Mouse (Mus musculus): ENCODE measurements around the gene Cyp2u1. TPM values are rescaled to one million over a fixed set of nuclear protein-coding genes. Genes with fewer than 3 reads are reported as not detected.
A peak's percentile ranks its signal among the peaks of the same experiment; 100 is the strongest.
"Not testable (repeated sequence)": the region's sequence is repeated elsewhere in the genome, so short reads cannot be mapped to it uniquely, and the experiment has no call there.

The Cyp2u1 gene
- polyA plus RNA-seq (2015; fragmentation: Nextera tagmentation; extraction: Ambion mirVana) = 9.6 and 10.5 TPM in 2 replicates

DNA sequence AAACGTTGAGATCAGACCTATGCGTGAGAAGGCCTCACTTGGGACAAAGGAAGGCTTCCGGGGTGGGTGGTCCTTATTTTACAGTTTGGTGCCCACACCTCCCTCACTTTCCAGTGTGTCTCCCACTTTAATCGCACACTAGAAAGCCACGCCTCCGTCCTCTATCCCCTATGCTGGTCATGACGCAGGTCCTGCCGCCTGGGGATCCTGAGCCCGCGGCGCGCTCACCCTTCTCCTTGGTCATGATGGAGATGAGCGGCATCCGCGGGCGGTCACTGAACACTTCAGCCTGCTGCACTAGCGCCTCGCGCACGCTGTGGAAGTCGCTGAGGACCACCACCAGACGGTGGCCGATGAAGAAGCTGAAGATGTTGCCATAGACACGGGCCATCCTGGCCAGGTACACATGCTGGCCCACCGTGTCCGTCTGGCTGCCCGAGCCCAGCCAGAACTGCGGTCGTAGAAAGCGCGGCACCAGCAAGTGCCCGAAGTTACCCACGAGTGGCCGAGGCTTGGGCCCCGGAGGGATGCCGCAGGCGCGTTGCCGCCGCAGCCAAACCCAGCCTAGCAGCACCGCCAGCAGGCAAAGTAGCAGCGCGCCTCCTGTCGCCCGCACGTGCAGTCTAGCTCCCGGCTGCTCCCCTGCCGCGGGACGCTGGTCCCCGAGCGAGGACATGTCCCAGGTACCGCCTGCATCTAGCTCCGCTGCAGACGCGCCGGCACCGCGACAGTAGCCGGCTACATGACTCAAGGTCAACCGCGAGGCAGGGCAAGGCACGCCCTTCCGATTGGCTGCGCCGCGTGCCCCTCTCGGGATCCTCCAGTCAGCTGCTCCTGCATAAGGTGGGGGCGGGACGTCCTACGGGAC lies at the start of gene Cyp2u1:
Gene Cyp2u1 (minus strand): TSS at position 776 of the 868 bp plus-strand sequence.
- H3K9me3 ChIP-seq = 0 out of 2 replicates have a peak, but pooled peaks cover under 1% of the 10 kb centered on the region
- peak within 1 kb of the TSS; percentile 99 for H3K4me2 ChIP-seq
- H3K4me3 ChIP-seq = peak within 1 kb of the TSS; percentile 84
- H3K4me1 ChIP-seq = peaks cover 12% of the 10 kb centered on the region
- peak; percentile 91 for ATAC-seq (ENCODE audit: extremely low read depth, insufficient number of reproducible peaks, low FRiP score, low TSS enrichment)
- H3K27ac ChIP-seq (replicated peaks) = peak within 1 kb of the TSS; percentile 87
- peak within 1 kb of the TSS; percentile 86 for H3K9ac ChIP-seq
- H3K27me3 ChIP-seq (replicated peaks) = 0 out of 2 replicates have a peak, but pooled peaks cover 10% of the 10 kb centered on the region
- WGBS = under 1% methylated on average over 71 of the region's 71 CpGs
- H3K36me3 ChIP-seq = peaks cover 1% of the 10 kb centered on the region

DNA sequence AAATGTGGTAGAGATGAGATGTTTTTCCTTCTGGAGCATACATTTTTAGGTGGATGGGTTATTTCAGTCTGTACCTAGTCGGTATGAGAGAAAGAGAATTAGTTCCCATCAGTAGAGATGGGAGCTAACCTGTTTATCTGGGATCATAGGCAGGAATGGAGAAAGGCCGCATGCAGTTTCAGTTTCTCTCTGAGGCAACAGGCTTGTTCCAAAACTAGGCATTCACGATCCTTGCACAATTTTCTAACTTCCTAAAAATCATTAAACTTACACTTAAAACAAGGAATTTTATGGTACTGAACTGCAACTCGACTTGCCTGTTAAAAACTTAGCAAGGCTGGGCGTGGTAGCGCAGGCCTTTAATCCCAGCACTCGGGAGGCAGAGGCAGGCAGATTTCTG lies 47.5 kb upstream of the Cyp2u1 start:
- H3K36me3 ChIP-seq = no peaks in the 10 kb centered on the region
- H3K4me1 ChIP-seq = no peaks in the 10 kb centered on the region
- H3K9me3 ChIP-seq = no peaks in the 10 kb centered on the region
- no peak overlapping the region for H3K4me2 ChIP-seq
- H3K9ac ChIP-seq = no peak overlapping the region
- ATAC-seq (ENCODE audit: extremely low read depth, insufficient number of reproducible peaks, low FRiP score, low TSS enrichment) = no peak
- WGBS = 83% methylated on average over 7 of the region's 7 CpGs
- no peak overlapping the region for H3K4me3 ChIP-seq
- H3K27ac ChIP-seq (replicated peaks) = no peak overlapping the region
- H3K27me3 ChIP-seq (replicated peaks) = no peaks in the 10 kb centered on the region

DNA sequence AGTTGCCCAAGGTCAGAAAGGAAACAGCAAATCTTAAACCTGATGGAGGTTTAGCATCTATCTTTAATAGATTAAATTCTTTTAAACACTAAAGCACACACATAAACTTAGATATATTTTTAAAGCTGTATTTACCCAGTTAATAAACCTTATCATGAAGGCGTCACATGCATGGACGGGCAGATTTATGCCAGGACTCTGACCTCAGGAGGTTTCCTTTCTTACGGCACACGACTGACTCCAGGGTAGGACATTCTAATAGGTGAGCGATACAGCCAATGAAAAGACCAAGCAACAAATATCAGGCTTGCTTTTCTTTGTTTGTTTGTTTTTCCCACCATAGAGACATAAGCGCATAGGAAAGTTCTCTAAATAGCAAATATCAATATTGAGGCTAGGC lies 46.0 kb upstream of the Cyp2u1 start:
- H3K4me3 ChIP-seq = no peak overlapping the region
- H3K9ac ChIP-seq = no peak overlapping the region
- no peaks in the 10 kb centered on the region for H3K27me3 ChIP-seq (replicated peaks)
- no peaks in the 10 kb centered on the region for H3K4me1 ChIP-seq
- no peak for ATAC-seq (ENCODE audit: extremely low read depth, insufficient number of reproducible peaks, low FRiP score, low TSS enrichment)
- no peak overlapping the region for H3K27ac ChIP-seq (replicated peaks)
- WGBS = 75% methylated on average over 6 of the region's 6 CpGs
- no peaks in the 10 kb centered on the region for H3K9me3 ChIP-seq
- no peaks in the 10 kb centered on the region for H3K36me3 ChIP-seq
- H3K4me2 ChIP-seq = no peak overlapping the region

DNA sequence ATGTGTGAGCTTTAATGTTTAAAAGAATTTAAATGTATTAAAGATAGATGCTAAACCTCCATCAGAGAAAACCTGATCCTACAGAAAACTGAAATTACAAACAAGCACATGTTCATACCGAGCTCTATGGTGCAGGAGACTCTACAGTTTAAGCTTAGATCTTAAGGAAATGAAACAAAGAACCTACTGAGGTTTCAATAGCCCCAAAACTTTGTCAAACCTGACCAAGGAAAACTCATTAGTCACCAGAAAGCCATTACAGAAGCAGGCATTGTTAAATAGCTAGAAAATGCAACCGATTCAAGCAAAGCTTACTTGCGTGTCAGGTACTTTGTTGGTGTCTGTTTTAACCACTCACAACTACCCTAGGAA lies 45.5 kb upstream of the Cyp2u1 start:
- Histone ChIP-seq H3K9ac (no peak overlapping the region), H3K27ac (replicated peaks) (no peak overlapping the region), H3K36me3 (no peaks in the 10 kb centered on the region), H3K27me3 (replicated peaks) (no peaks in the 10 kb centered on the region), H3K4me2 (no peak overlapping the region), H3K4me1 (no peaks in the 10 kb centered on the region), H3K9me3 (no peaks in the 10 kb centered on the region), H3K4me3 (no peak overlapping the region)
- 78% methylated on average over 3 of the region's 3 CpGs for WGBS
- ATAC-seq (ENCODE audit: extremely low read depth, insufficient number of reproducible peaks, low FRiP score, low TSS enrichment) = no peak

DNA sequence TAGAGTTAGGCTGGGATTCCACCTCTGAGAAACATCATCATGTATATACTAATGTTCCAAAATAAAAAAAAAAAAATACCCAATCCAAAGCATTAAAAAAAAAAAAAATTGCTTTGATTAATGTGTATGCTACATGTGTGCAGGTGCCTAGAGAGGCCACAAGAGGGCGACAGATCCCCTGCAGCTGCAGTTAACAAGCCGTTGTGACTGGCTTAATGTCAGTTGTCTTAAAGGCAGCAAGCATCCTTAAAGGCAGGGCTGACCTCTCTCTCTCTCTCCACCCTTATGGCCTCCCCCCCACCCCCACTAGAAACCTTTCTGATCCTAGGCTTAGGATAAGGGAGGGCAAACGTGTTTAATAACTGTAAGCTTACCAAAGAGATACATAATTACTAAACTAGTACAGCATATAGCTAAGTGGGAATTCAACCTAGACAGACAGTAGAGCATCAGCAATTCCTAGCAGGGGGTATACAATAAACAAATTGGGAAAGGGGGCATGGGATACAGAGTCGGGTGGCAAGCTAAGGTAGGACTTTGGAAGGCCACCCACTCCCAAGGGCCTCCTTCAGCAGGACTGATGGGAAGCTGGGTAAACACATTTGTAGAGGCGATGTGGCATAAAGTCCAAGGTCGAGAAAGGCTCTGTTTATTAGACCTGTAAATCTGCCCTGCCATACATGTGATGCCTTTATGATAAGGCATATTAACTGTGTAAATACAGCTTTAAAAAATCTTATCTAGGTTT lies 45.0 kb upstream of the Cyp2u1 start:
- WGBS = 57% methylated on average over 6 of the region's 6 CpGs
- H3K27me3 ChIP-seq (replicated peaks) = no peaks in the 10 kb centered on the region
- H3K9me3 ChIP-seq = no peaks in the 10 kb centered on the region
- no peak overlapping the region for H3K4me2 ChIP-seq
- H3K9ac ChIP-seq = no peak overlapping the region
- no peaks in the 10 kb centered on the region for H3K4me1 ChIP-seq
- no peak overlapping the region for H3K4me3 ChIP-seq
- H3K27ac ChIP-seq (replicated peaks) = no peak overlapping the region
- no peaks in the 10 kb centered on the region for H3K36me3 ChIP-seq
- ATAC-seq (ENCODE audit: extremely low read depth, insufficient number of reproducible peaks, low FRiP score, low TSS enrichment) = no peak

DNA sequence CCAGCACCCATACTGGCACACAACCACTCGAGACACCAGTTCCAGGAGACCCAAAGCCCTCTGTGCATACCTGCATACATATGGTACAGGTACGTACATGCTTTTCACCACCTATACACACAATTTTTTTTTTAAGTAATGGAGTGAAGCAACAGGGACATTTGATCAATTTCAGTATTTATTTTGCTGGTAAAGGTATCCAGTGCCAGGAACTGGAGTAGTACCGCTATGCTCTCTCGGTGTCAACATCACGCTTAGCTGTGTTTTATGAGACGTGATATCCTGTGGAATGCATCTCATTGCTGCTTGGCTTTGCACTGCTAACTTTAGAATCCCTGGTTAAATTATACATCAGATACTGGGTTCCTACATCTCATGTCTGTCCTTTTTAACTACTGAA lies 42.9 kb upstream of the Cyp2u1 start:
- no peak overlapping the region for H3K4me3 ChIP-seq
- no peaks in the 10 kb centered on the region for H3K36me3 ChIP-seq
- no peak overlapping the region for H3K4me2 ChIP-seq
- H3K9me3 ChIP-seq = no peaks in the 10 kb centered on the region
- ATAC-seq (ENCODE audit: extremely low read depth, insufficient number of reproducible peaks, low FRiP score, low TSS enrichment) = no peak
- H3K27ac ChIP-seq (replicated peaks) = no peak overlapping the region
- H3K27me3 ChIP-seq (replicated peaks) = no peaks in the 10 kb centered on the region
- H3K9ac ChIP-seq = no peak overlapping the region
- no peaks in the 10 kb centered on the region for H3K4me1 ChIP-seq
- 84% methylated on average over 6 of the region's 6 CpGs for WGBS

DNA sequence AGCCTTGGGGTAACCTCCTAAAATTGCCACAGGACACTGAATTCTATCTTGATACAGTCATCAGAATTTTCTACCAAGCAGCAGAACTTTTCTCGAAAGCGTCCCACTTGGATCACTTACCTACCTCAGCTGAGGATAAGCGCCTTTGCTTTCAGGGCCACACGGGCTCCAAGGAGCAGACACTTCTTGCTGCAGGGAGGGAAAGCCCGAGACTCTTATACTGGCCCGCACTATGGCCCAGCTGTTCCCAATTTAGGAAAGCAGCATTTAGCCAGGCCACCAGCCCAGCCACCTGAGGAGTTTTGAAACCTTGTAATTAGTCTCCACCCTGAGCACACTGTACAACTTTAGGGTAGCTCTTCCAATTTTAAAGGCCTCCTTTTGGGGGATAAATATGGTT lies 40.3 kb upstream of the Cyp2u1 start:
- Histone ChIP-seq H3K9ac (no peak overlapping the region), H3K4me1 (no peaks in the 10 kb centered on the region), H3K4me2 (no peak overlapping the region), H3K9me3 (no peaks in the 10 kb centered on the region), H3K4me3 (no peak overlapping the region), H3K27ac (replicated peaks) (no peak overlapping the region), H3K27me3 (replicated peaks) (no peaks in the 10 kb centered on the region), H3K36me3 (no peaks in the 10 kb centered on the region)
- 76% methylated on average over 6 of the region's 6 CpGs for WGBS
- ATAC-seq (ENCODE audit: extremely low read depth, insufficient number of reproducible peaks, low FRiP score, low TSS enrichment) = no peak

DNA sequence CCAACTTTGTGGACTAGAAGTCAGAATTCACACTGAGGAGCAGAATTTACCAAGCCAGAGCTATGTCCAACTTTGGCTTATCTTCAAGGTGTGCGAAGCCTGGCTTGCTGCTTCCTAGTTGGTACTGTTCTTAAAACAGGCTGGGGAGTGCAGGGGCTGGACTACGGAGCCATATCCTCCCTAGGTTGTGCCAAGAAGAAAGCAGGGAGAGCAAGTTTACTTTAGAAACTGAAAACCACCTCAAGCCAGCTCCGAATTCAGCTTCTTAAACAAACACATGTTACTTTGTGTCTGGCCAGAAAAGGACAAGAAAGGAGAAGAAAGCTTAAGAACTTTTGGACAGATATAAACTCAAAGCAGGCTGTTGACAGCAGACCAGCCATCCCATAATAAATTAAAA lies 37.9 kb upstream of the Cyp2u1 start:
- H3K27me3 ChIP-seq (replicated peaks) = no peaks in the 10 kb centered on the region
- 67% methylated on average over 3 of the region's 3 CpGs for WGBS
- no peak overlapping the region for H3K27ac ChIP-seq (replicated peaks)
- no peak overlapping the region for H3K4me2 ChIP-seq
- no peaks in the 10 kb centered on the region for H3K9me3 ChIP-seq
- H3K4me3 ChIP-seq = no peak overlapping the region
- no peak for ATAC-seq (ENCODE audit: extremely low read depth, insufficient number of reproducible peaks, low FRiP score, low TSS enrichment)
- H3K4me1 ChIP-seq = no peaks in the 10 kb centered on the region
- no peak overlapping the region for H3K9ac ChIP-seq
- no peaks in the 10 kb centered on the region for H3K36me3 ChIP-seq

DNA sequence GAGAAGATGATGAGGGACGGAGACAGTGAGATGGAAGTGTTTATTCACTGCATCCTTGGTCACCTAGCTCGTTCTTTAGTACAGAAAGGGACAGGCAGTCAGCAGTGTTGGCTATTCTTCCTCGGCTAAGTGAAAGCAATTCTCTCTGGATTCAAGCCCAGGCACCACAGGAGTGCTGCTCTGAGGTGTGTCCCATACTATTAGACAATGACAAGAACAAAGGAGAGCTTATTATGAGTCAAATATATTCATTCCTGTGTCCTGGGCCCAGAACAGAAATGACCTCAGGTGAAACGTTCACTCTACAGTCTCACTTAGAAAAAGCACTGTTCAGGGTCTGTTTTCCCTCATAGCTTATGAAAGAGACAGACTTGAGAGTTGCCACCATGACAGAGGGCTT lies 36.3 kb upstream of the Cyp2u1 start:
- no peak overlapping the region for H3K4me2 ChIP-seq
- H3K27ac ChIP-seq (replicated peaks) = no peak overlapping the region
- 75% methylated on average over 4 of the region's 4 CpGs for WGBS
- H3K36me3 ChIP-seq = no peaks in the 10 kb centered on the region
- no peak overlapping the region for H3K9ac ChIP-seq
- no peaks in the 10 kb centered on the region for H3K9me3 ChIP-seq
- H3K4me1 ChIP-seq = peaks cover 12% of the 10 kb centered on the region
- no peak overlapping the region for H3K4me3 ChIP-seq
- no peaks in the 10 kb centered on the region for H3K27me3 ChIP-seq (replicated peaks)
- ATAC-seq (ENCODE audit: extremely low read depth, insufficient number of reproducible peaks, low FRiP score, low TSS enrichment) = no peak

DNA sequence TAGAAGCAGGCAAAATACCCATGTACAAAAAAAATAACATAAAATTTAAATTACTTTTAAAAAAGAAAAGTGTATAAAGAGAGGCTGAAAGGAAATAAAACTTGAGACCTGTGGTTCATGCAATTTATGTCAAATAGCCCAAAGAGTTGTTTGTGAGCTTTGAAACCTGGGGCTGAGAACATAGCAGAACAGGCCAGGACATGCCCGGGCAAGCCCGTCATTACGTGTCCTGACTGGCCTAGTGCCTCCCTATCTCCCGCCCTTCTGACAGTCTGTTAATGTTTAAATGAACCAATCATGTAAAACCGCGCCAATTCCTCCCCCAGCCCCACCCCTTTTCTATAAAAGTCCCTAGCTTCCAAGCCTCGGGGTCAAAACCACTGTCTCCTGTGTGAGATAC lies 34.7 kb upstream of the Cyp2u1 start:
- not testable (repeated sequence) for H3K4me3 ChIP-seq; H3K27me3 ChIP-seq (replicated peaks); H3K4me2 ChIP-seq; H3K27ac ChIP-seq (replicated peaks); H3K9me3 ChIP-seq; ATAC-seq (ENCODE audit: extremely low read depth, insufficient number of reproducible peaks, low FRiP score, low TSS enrichment); H3K9ac ChIP-seq; H3K36me3 ChIP-seq
- H3K4me1 ChIP-seq = peaks cover 22% of the 10 kb centered on the region
- 94% methylated on average over 5 of the region's 7 CpGs for WGBS

DNA sequence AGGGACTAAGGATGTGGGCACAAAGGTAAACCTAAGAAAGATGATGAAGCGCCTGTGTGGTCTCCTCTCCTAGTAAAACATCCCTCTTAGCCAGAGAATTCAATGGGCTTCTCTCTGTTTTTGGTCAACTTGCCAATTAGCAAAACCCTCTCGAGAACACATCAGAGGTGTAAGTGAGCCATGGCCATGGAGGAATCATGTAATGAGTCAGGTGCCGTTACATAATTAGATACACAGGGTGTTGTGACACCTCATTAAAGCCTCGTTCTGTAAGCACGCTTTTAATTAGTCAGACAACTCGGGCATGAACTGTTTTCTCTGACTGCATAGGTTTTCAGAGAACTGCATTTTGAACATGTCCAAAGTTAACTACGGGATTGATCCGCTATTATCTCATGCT lies 33.6 kb upstream of the Cyp2u1 start:
- Histone ChIP-seq H3K9ac (no peak overlapping the region), H3K36me3 (no peaks in the 10 kb centered on the region), H3K4me1 (peaks cover 22% of the 10 kb centered on the region), H3K4me3 (no peak overlapping the region), H3K9me3 (no peaks in the 10 kb centered on the region), H3K27ac (replicated peaks) (no peak overlapping the region), H3K4me2 (no peak overlapping the region), H3K27me3 (replicated peaks) (no peaks in the 10 kb centered on the region)
- ATAC-seq (ENCODE audit: extremely low read depth, insufficient number of reproducible peaks, low FRiP score, low TSS enrichment) = no peak
- 82% methylated on average over 8 of the region's 8 CpGs for WGBS

Data from heart, embryonic 13.5 days (tissue).